Mouse (Mus musculus) brain, embryonic 14.5 days (tissue): ENCODE results near the gene Ccr1.

Source experiments
- CTCF ChIP-seq: fragments of 200-500 bp; IDR thresholded peaks from 2 replicates; pipeline ENCODE4 v1.5.1; 2012; ENCODE audit warnings: inconsistent platforms, mild to moderate bottlenecking, moderate library complexity, borderline replicate concordance; ENCODE audit not compliant: insufficient read depth, insufficient read length; ENCODE audit errors: extremely low read depth
- POLR2A ChIP-seq: fragments of 200-500 bp; IDR thresholded peaks from 2 replicates; pipeline ENCODE4 v1.6.1; 2012; ENCODE audit warnings: mild to moderate bottlenecking, inconsistent platforms, borderline replicate concordance; ENCODE audit not compliant: poor library complexity, insufficient read depth, insufficient read length, severe bottlenecking; ENCODE audit errors: extremely low read depth

DNA sequence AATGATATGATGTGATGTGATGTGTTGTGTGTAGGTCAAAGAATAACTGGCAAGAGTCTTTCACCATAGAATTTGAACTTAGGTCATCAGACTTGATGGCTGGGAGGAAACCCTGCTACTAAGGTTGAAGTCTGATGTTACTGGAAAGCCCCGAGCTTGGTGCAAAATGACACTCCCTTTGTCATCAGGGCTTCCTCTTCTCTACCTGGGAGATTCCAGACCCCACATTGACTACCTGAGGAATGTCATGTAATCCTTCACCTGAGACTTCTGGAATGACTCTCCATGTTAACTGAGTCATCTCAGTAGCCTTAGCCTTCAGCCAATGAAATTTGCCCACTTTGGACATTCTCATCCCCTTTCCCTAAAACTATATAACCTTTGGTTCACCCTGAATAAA, 28.3 kb downstream of the Ccr1 start:
- no peak for TF ChIP-seq CTCF
- TF ChIP-seq POLR2A, result no peak
